Mouse (Mus musculus): ENCODE measurements around the gene Gpr176. TPM values are rescaled to one million over a fixed set of nuclear protein-coding genes. Genes with fewer than 3 reads are reported as not detected.

The Gpr176 gene
- polyA plus RNA-seq, 2 experiments, result 0.28 to 0.36 TPM

DNA sequence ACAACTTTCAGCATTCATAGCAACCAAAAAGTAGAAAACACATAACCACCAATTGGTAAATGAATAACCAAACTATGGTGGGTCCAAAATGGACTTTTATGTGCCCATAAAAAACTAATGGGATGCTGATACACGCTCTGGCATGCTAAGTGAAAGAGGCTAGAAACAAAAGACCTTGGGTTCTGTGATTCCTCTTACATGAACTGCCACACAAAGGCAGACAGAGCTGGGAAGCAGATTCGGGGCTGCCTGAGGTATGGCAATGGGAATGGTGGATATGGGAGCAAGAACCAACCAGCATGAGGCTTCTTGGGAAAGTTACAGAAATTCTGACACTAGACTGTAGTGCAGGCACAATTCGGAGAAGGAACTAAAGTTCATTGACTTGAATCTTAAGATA is 90.8 kb downstream of the Gpr176 start:
- no peaks in the 10 kb centered on the region for H3K27me3 ChIP-seq (ENCODE audit: control insufficient read depth, insufficient read depth, low read length)
- H3K4me3 ChIP-seq (replicated peaks; ENCODE audit: low read length), result no peak overlapping the region
- no peak overlapping the region for H3K27ac ChIP-seq (replicated peaks; ENCODE audit: low read depth, low read length)
- H3K9ac ChIP-seq (ENCODE audit: low read depth, low read length, severe bottlenecking), result no peak overlapping the region
- WGBS, result 65% methylated on average over 3 of the region's 3 CpGs
- H3K4me1 ChIP-seq (ENCODE audit: control insufficient read depth, insufficient read depth, low read length), result no peaks in the 10 kb centered on the region
- no peak for DNase-seq (ENCODE audit: low spot score)
- H3K9me3 ChIP-seq (ENCODE audit: control insufficient read depth, low read length), result no peaks in the 10 kb centered on the region
- H3K36me3 ChIP-seq (ENCODE audit: control insufficient read depth, insufficient read depth, low read length), result no peaks in the 10 kb centered on the region
- TF ChIP-seq POLR2A (IDR thresholded peaks at IDR 0.05; ENCODE audit: borderline replicate concordance, extremely low read depth, insufficient read depth, insufficient read length), result no peak
- H3K4me2 ChIP-seq (replicated peaks; ENCODE audit: low read depth, low read length, severe bottlenecking), result no peak overlapping the region
- ATAC-seq (ENCODE audit: low FRiP score, low read depth), result no peak

DNA sequence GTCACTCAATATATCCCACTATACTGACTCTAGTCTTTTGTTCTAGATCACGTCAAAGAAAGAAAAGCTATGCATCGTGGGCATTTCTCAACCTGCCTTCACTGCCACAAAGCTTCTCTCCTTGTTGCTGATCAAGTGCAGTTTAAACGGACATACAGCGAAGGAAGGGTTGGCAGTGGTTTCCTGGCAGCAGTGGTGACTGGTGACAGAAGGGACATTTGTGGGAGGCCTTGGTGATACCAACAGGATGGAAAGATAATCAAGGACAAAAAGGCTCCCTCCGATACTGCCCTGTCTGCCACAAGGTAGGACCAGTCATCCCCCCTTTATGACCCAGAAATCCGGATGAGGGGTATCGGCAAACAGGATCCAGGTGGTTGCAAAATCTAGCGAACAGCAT is 95.0 kb downstream of the Gpr176 start:
- ATAC-seq (ENCODE audit: low FRiP score, low read depth), result no peak
- no peak for TF ChIP-seq POLR2A (IDR thresholded peaks at IDR 0.05; ENCODE audit: borderline replicate concordance, extremely low read depth, insufficient read depth, insufficient read length)
- Histone ChIP-seq H3K9me3 (ENCODE audit: control insufficient read depth, low read length) (no peaks in the 10 kb centered on the region), H3K27me3 (ENCODE audit: control insufficient read depth, insufficient read depth, low read length) (no peaks in the 10 kb centered on the region), H3K27ac (replicated peaks; ENCODE audit: low read depth, low read length) (no peak overlapping the region), H3K4me3 (replicated peaks; ENCODE audit: low read length) (no peak overlapping the region), H3K9ac (ENCODE audit: low read depth, low read length, severe bottlenecking) (no peak overlapping the region), H3K36me3 (ENCODE audit: control insufficient read depth, insufficient read depth, low read length) (no peaks in the 10 kb centered on the region), H3K4me1 (ENCODE audit: control insufficient read depth, insufficient read depth, low read length) (no peaks in the 10 kb centered on the region), H3K4me2 (replicated peaks; ENCODE audit: low read depth, low read length, severe bottlenecking) (no peak overlapping the region)
- DNase-seq (ENCODE audit: low spot score), result no peak
- 91% methylated on average over 8 of the region's 8 CpGs for WGBS

DNA sequence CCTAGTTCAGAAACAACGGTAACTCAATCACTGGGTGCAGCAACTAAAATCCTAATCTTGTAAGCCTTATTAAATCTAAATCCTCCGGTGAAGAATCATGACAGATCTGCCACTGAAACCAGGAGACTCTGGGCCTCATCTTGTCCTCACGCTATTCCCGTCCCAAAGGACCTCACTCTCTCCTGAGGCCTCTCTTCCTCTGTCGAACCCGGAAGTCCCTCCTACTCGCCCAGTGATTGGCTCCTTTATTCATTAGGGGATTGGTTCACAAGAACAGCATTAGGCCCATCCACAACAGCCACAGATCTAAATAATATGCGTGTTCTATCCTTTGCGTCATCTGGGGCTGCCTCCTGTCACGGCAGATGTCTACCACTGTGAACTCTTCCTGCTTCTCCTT is 101.6 kb downstream of the Gpr176 start:
- Histone ChIP-seq H3K4me1 (ENCODE audit: control insufficient read depth, insufficient read depth, low read length) (no peaks in the 10 kb centered on the region), H3K4me3 (replicated peaks; ENCODE audit: low read length) (no peak overlapping the region), H3K9me3 (ENCODE audit: control insufficient read depth, low read length) (no peaks in the 10 kb centered on the region), H3K27ac (replicated peaks; ENCODE audit: low read depth, low read length) (no peak overlapping the region), H3K9ac (ENCODE audit: low read depth, low read length, severe bottlenecking) (no peak overlapping the region), H3K27me3 (ENCODE audit: control insufficient read depth, insufficient read depth, low read length) (no peaks in the 10 kb centered on the region), H3K36me3 (ENCODE audit: control insufficient read depth, insufficient read depth, low read length) (no peaks in the 10 kb centered on the region), H3K4me2 (replicated peaks; ENCODE audit: low read depth, low read length, severe bottlenecking) (no peak overlapping the region)
- no peak for ATAC-seq (ENCODE audit: low FRiP score, low read depth)
- no peak for TF ChIP-seq POLR2A (IDR thresholded peaks at IDR 0.05; ENCODE audit: borderline replicate concordance, extremely low read depth, insufficient read depth, insufficient read length)
- 91% methylated on average over 10 of the region's 10 CpGs for WGBS
- DNase-seq (ENCODE audit: low spot score), result no peak

DNA sequence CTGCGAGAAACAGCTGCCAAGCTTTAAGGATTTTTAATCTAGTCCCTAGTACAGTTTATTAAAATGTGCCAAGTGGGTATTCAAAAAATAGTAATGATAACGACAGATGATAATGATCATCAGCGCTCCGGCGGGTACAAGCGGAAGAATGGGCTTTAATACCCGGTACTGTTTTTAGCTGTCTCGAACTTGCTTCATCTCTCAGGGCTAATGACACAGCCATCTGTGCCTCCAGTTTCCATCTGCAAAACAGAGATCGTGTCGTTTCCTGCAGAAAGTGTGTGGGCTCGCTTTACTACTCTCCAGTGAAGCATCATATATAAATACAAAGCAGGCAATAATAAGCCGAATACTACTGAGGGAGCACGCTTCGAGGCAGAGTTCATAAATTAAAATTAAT is 103.0 kb downstream of the Gpr176 start:
- H3K4me1 ChIP-seq (ENCODE audit: control insufficient read depth, insufficient read depth, low read length), result no peaks in the 10 kb centered on the region
- no peak for DNase-seq (ENCODE audit: low spot score)
- H3K4me2 ChIP-seq (replicated peaks; ENCODE audit: low read depth, low read length, severe bottlenecking), result no peak overlapping the region
- H3K9ac ChIP-seq (ENCODE audit: low read depth, low read length, severe bottlenecking), result no peak overlapping the region
- ATAC-seq (ENCODE audit: low FRiP score, low read depth), result no peak
- H3K9me3 ChIP-seq (ENCODE audit: control insufficient read depth, low read length), result no peaks in the 10 kb centered on the region
- WGBS, result 55% methylated on average over 14 of the region's 14 CpGs
- H3K36me3 ChIP-seq (ENCODE audit: control insufficient read depth, insufficient read depth, low read length), result no peaks in the 10 kb centered on the region
- H3K4me3 ChIP-seq (replicated peaks; ENCODE audit: low read length), result no peak overlapping the region
- no peak for TF ChIP-seq POLR2A (IDR thresholded peaks at IDR 0.05; ENCODE audit: borderline replicate concordance, extremely low read depth, insufficient read depth, insufficient read length)
- H3K27me3 ChIP-seq (ENCODE audit: control insufficient read depth, insufficient read depth, low read length), result no peaks in the 10 kb centered on the region
- H3K27ac ChIP-seq (replicated peaks; ENCODE audit: low read depth, low read length), result no peak overlapping the region

DNA sequence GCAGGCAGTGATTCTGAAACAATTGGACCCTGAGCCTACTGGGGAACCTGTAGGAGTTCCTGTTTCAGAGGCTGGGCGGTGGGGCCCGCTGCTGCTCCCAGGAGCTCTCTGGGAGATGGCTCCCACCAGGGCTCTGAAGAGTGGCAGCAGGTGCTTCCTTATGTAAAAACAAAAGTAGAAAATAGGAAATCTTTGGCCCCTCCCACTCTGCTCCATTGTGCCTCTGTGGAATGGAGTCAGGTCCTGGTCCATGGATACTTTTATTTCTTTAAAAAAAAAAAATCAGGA is 109.4 kb downstream of the Gpr176 start:
- ATAC-seq (ENCODE audit: low FRiP score, low read depth) (no peak), DNase-seq (ENCODE audit: low spot score) (no peak)
- no peaks in the 10 kb centered on the region for H3K4me1 ChIP-seq (ENCODE audit: control insufficient read depth, insufficient read depth, low read length)
- H3K27me3 ChIP-seq (ENCODE audit: control insufficient read depth, insufficient read depth, low read length), result no peaks in the 10 kb centered on the region
- WGBS, result 41% methylated on average over 2 of the region's 2 CpGs
- no peak overlapping the region for H3K9ac ChIP-seq (ENCODE audit: low read depth, low read length, severe bottlenecking)
- H3K4me2 ChIP-seq (replicated peaks; ENCODE audit: low read depth, low read length, severe bottlenecking), result no peak overlapping the region
- H3K36me3 ChIP-seq (ENCODE audit: control insufficient read depth, insufficient read depth, low read length), result no peaks in the 10 kb centered on the region
- H3K4me3 ChIP-seq (replicated peaks; ENCODE audit: low read length), result no peak overlapping the region
- no peaks in the 10 kb centered on the region for H3K9me3 ChIP-seq (ENCODE audit: control insufficient read depth, low read length)
- no peak overlapping the region for H3K27ac ChIP-seq (replicated peaks; ENCODE audit: low read depth, low read length)
- no peak for TF ChIP-seq POLR2A (IDR thresholded peaks at IDR 0.05; ENCODE audit: borderline replicate concordance, extremely low read depth, insufficient read depth, insufficient read length)
